Mouse (Mus musculus): ENCODE data around the gene Olfr976.
"Not testable (repeated sequence)": the region's sequence is repeated elsewhere in the genome, so short reads cannot be mapped to it uniquely, and the experiment has no call there.

Gene Olfr976

GRCm38 (mm10) chr9:39961033-39961432 lies at the start of gene Olfr976:
Gene Olfr976, minus strand, starts transcription at chr9:39961133.
- DNase-seq (ENCODE audit: low read depth, low spot score), result not testable (repeated sequence)

GRCm38 (mm10) chr9:40009482-40009881 lies 48.5 kb upstream of the Olfr976 start, which contains the start of gene Olfr980:
Gene Olfr980, minus strand, starts transcription at chr9:40009582.
- DNase-seq (ENCODE audit: low read depth, low spot score), result no peak

- no peak for DNase-seq (ENCODE audit: low read depth, low spot score)
Measured at GRCm38 (mm10) chr9:40003365-40003764, 42.4 kb upstream of the Olfr976 start, which contains the start of gene Olfr979. Gene Olfr979, minus strand, starts transcription at chr9:40003465.

- DNase-seq (ENCODE audit: low read depth, low spot score), result no peak
Measured at GRCm38 (mm10) chr9:39991813-39992212, 30.9 kb upstream of the Olfr976 start, which contains the start of gene Olfr978. Gene Olfr978, plus strand, starts transcription at chr9:39992113.

GRCm38 (mm10) chr9:39976581-39977145 lies 15.7 kb upstream of the Olfr976 start:
- peak; percentile 92 for DNase-seq (ENCODE audit: low read depth, low spot score)

- DNase-seq (ENCODE audit: low read depth, low spot score), result no peak
Measured at GRCm38 (mm10) chr9:39951946-39952345, 9.0 kb downstream of the Olfr976 start, which contains the start of gene Olfr975. Gene Olfr975, minus strand, starts transcription at chr9:39952046.

GRCm38 (mm10) chr9:39937201-39937600 lies 23.7 kb downstream of the Olfr976 start, which contains the start of gene Olfr974:
Gene Olfr974, plus strand, starts transcription at chr9:39937501.
- DNase-seq (ENCODE audit: low read depth, low spot score), result no peak

- DNase-seq (ENCODE audit: low read depth, low spot score), result not testable (repeated sequence)
Measured at GRCm38 (mm10) chr9:39928837-39929236, 32.1 kb downstream of the Olfr976 start.

- DNase-seq (ENCODE audit: low read depth, low spot score), result not testable (repeated sequence)
Measured at GRCm38 (mm10) chr9:39927975-39928836, 32.7 kb downstream of the Olfr976 start.

GRCm38 (mm10) chr9:39909939-39910338 lies 51.0 kb downstream of the Olfr976 start:
- DNase-seq (ENCODE audit: low read depth, low spot score), result no peak

GRCm38 (mm10) chr9:39907036-39907435 lies 53.9 kb downstream of the Olfr976 start, which contains the start of gene Olfr229:
Gene Olfr229, plus strand, starts transcription at chr9:39907336.
- no peak for DNase-seq (ENCODE audit: low read depth, low spot score)

GRCm38 (mm10) chr9:39905106-39905505 lies 55.8 kb downstream of the Olfr976 start:
- no peak for DNase-seq (ENCODE audit: low read depth, low spot score)

All from ZHBTc4 (cell line).